Mouse (Mus musculus): ENCODE measurements around the gene Paqr4. TPM values are rescaled to one million over a fixed set of nuclear protein-coding genes. Genes with fewer than 3 reads are reported as not detected.

Paqr4 gene
- total and polyA plus RNA-seq, 3 experiments: 1.0 to 2.8 (median 1.1) TPM

- in situ Hi-C loops (cut with MboI; ENCODE audit: low pct_ligation_motif_present, low pct_unique_long_range_greater_than_20kb, low sequenced_read_pairs): no loop called here
- H3K4me3 ChIP-seq (replicated peaks in 1 of 3; ENCODE audit: low read depth in 2 of 3, low read length in 2 of 3, poor library complexity in 1 of 3): no peak overlapping the region
Measured at GRCm38 (mm10) chr17:23788973-23789372, 48.3 kb upstream of the Paqr4 start.

GRCm38 (mm10) chr17:23786510-23786931 is 45.9 kb upstream of the Paqr4 start:
- Histone ChIP-seq H3K9me3 (replicated peaks; ENCODE audit: low read length) (no peaks in the 10 kb centered on the region), H3K27ac (ENCODE audit: insufficient read depth, low read depth) (no peak overlapping the region), H3K4me1 (ENCODE audit: control insufficient read depth in 1 of 2, insufficient read depth in 2 of 2) (peaks cover 0 to 7% of the 10 kb centered on the region in 2 experiments; a peak in 3 of 4 replicates), H3K27me3 (replicated peaks) (no peaks in the 10 kb centered on the region), H3K36me3 (replicated peaks in 1 of 2; ENCODE audit: control insufficient read depth in 1 of 2, insufficient read depth in 1 of 2, low read length in 1 of 2) (no peaks in the 10 kb centered on the region), H3K79me2 (replicated peaks; ENCODE audit: control insufficient read depth, extremely low read depth, insufficient read depth, poor library complexity, severe bottlenecking) (no peaks in the 10 kb centered on the region), H3K9ac (ENCODE audit: insufficient read depth, low read depth) (no peak overlapping the region), H3K4me3 (replicated peaks in 1 of 3; ENCODE audit: low read depth in 2 of 3, low read length in 2 of 3, poor library complexity in 1 of 3) (no peak overlapping the region), H3K4me2 (ENCODE audit: insufficient read depth, low read depth, poor library complexity, severe bottlenecking) (no peak overlapping the region)
- TF ChIP-seq KAT2A (IDR thresholded peaks at IDR 0.05; ENCODE audit: insufficient replicate concordance, low read length): no peak
- TF ChIP-seq JUND (conservative IDR thresholded peaks at IDR 0.05; ENCODE audit: low read depth, low read length): no peak
- TF ChIP-seq HCFC1 (IDR thresholded peaks at IDR 0.05; ENCODE audit: low read depth, low read length): no peak
- dilution Hi-C loops (cut with MboI; ENCODE audit: extremely low pct_ligation_motif_present, extremely low pct_unique_long_range_greater_than_20kb, low sequenced_read_pairs): no loop called here
- no peak for DNase-seq (ENCODE audit: extremely low read depth)
- in situ Hi-C loops (cut with MboI; ENCODE audit: low pct_ligation_motif_present, low pct_unique_long_range_greater_than_20kb, low sequenced_read_pairs): no loop called here

More at GRCm38 (mm10) chr17:23788973-23789372, 48.3 kb upstream of the Paqr4 start:
- dilution Hi-C loops (cut with MboI; ENCODE audit: extremely low pct_ligation_motif_present, extremely low pct_unique_long_range_greater_than_20kb, low sequenced_read_pairs): no loop called here
- Histone ChIP-seq H3K9me3 (replicated peaks; ENCODE audit: low read length) (no peaks in the 10 kb centered on the region), H3K27me3 (replicated peaks) (no peaks in the 10 kb centered on the region), H3K36me3 (replicated peaks in 1 of 2; ENCODE audit: control insufficient read depth in 1 of 2, insufficient read depth in 1 of 2, low read length in 1 of 2) (no peaks in the 10 kb centered on the region), H3K4me2 (ENCODE audit: insufficient read depth, low read depth, poor library complexity, severe bottlenecking) (no peak overlapping the region), H3K9ac (ENCODE audit: insufficient read depth, low read depth) (no peak overlapping the region), H3K79me2 (replicated peaks; ENCODE audit: control insufficient read depth, extremely low read depth, insufficient read depth, poor library complexity, severe bottlenecking) (no peaks in the 10 kb centered on the region), H3K4me1 (ENCODE audit: control insufficient read depth in 1 of 2, insufficient read depth in 2 of 2) (no peaks in the 10 kb centered on the region), H3K27ac (ENCODE audit: insufficient read depth, low read depth) (no peak overlapping the region)
- TF ChIP-seq CHD2 (IDR thresholded peaks at IDR 0.05; ENCODE audit: low read length) (no peak), ZKSCAN1 (IDR thresholded peaks at IDR 0.05; ENCODE audit: borderline replicate concordance, low read depth, low read length) (no peak)
- no peak for DNase-seq (ENCODE audit: extremely low read depth)

DNA sequence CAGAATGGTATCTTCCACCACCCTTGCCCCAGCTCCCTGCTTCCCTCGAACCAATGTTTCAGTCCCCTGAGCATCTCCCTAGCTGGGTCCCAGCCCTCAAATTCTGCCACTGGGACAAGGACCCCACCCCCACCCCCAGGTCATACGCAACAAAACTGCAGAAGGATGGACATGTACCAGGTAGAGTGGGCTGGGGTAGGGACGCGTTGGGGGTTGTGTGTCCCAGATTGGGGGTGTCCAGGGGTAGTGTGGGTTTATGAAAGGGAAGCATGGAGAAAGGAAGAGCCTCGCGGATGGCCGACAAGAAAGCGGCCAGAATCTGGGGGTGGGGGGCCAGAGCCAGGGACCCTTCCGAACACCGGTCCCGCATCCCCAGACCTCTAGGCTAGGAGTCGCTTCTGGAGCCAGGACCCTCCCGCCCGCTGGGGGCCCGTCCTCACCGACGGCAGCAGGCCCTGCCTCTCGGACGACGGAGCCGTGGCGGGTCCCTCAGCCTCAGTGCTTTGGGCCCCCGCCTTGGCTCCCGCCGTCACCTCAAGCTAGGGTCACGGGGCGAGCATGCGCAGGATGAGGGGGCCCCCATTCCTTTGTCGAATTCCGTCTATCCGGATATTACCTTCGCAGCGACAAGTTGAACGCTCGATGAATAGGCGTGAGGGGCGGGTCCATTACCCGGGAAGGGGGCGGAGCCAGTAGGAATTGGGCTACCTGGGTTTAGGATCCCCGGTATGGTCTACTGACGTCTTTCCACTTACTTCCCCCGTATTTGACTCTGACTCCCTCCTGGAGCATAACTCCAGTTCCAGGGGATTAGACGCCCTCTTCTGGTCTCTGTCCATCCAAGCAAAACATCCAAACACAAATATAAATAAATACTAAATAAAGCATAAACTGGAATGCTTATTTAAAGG is 45.1 kb upstream of the Paqr4 start, which contains the start of gene Flywch2:
Flywch2 (minus strand) TSS at position 521 of the 911 bp plus-strand sequence.
- TF ChIP-seq E2F4 (IDR thresholded peaks at IDR 0.05; ENCODE audit: insufficient replicate concordance, low read depth, low read length) (no peak), MXI1 (IDR thresholded peaks at IDR 0.05; ENCODE audit: low read depth, low read length) (no peak), ETS1 (conservative IDR thresholded peaks at IDR 0.05; ENCODE audit: low read depth, low read length) (no peak), MAFK (IDR thresholded peaks at IDR 0.05; ENCODE audit: insufficient replicate concordance, low read length) (no peak), NRF1 (IDR thresholded peaks at IDR 0.05; ENCODE audit: low read depth, low read length) (no peak), JUND (conservative IDR thresholded peaks at IDR 0.05; ENCODE audit: low read depth, low read length) (no peak), RAD21 (IDR thresholded peaks at IDR 0.05; ENCODE audit: low read depth, low read length) (no peak), TBP (conservative IDR thresholded peaks at IDR 0.05; ENCODE audit: low read depth, low read length) (no peak), GABPA (IDR thresholded peaks at IDR 0.05; ENCODE audit: insufficient replicate concordance, low read depth, low read length) (no peak), ELF1 (IDR thresholded peaks at IDR 0.05; ENCODE audit: low read depth, low read length) (no peak), ZC3H11A (IDR thresholded peaks at IDR 0.05; ENCODE audit: low read depth, low read length) (no peak), UBTF (IDR thresholded peaks at IDR 0.05; ENCODE audit: low read depth, low read length) (no peak), USF2 (conservative IDR thresholded peaks at IDR 0.05; ENCODE audit: low read depth, low read length) (no peak), ZKSCAN1 (IDR thresholded peaks at IDR 0.05; ENCODE audit: borderline replicate concordance, low read depth, low read length) (no peak), TCF12 (IDR thresholded peaks at IDR 0.05; ENCODE audit: low read depth, low read length) (no peak), ZNF384 (IDR thresholded peaks at IDR 0.05; ENCODE audit: low read depth, low read length) (no peak), MAZ (IDR thresholded peaks at IDR 0.05; ENCODE audit: low read depth, low read length) (no peak), CHD1 (IDR thresholded peaks at IDR 0.05; ENCODE audit: low read depth, low read length) (no peak), EP300 (IDR thresholded peaks at IDR 0.05; ENCODE audit: low read length) (no peak)
- H3K9ac ChIP-seq (ENCODE audit: insufficient read depth, low read depth): no peak within 1 kb of the TSS
- H3K9me3 ChIP-seq (replicated peaks; ENCODE audit: low read length): no peaks in the 10 kb centered on the region
- no peak within 1 kb of the TSS for H3K27ac ChIP-seq (ENCODE audit: insufficient read depth, low read depth)
- in situ Hi-C loops (cut with MboI; ENCODE audit: low pct_ligation_motif_present, low pct_unique_long_range_greater_than_20kb, low sequenced_read_pairs): no loop called here
- H3K79me2 ChIP-seq (replicated peaks; ENCODE audit: control insufficient read depth, extremely low read depth, insufficient read depth, poor library complexity, severe bottlenecking): no peaks in the 10 kb centered on the region
- H3K4me3 ChIP-seq (replicated peaks in 1 of 3; ENCODE audit: low read depth in 2 of 3, low read length in 2 of 3, poor library complexity in 1 of 3): no peak within 1 kb of the TSS
- peaks cover 0 to 7% of the 10 kb centered on the region in 2 experiments; a peak in 3 of 4 replicates for H3K4me1 ChIP-seq (ENCODE audit: control insufficient read depth in 1 of 2, insufficient read depth in 2 of 2)
- no peaks in the 10 kb centered on the region for H3K36me3 ChIP-seq (replicated peaks in 1 of 2; ENCODE audit: control insufficient read depth in 1 of 2, insufficient read depth in 1 of 2, low read length in 1 of 2)
- dilution Hi-C loops (cut with MboI; ENCODE audit: extremely low pct_ligation_motif_present, extremely low pct_unique_long_range_greater_than_20kb, low sequenced_read_pairs): no loop called here
- H3K4me2 ChIP-seq (ENCODE audit: insufficient read depth, low read depth, poor library complexity, severe bottlenecking): no peak within 1 kb of the TSS
- DNase-seq (ENCODE audit: extremely low read depth): no peak
- no peaks in the 10 kb centered on the region for H3K27me3 ChIP-seq (replicated peaks)
